Mouse (Mus musculus) erythroblast, embryonic 14.5 days (primary cell): ENCODE data around the gene Adamts16.

Experiments used
- GATA1 ChIP-seq: IDR thresholded peaks from 2 replicates; pipeline ENCODE4 v1.6.1; 2012; ENCODE audit warnings: low read length, inconsistent platforms, mixed read lengths
- TAL1 ChIP-seq: IDR thresholded peaks from 3 replicates; pipeline ENCODE4 v1.6.1; 2012; ENCODE audit warnings: low read length, inconsistent platforms, mixed read lengths

DNA sequence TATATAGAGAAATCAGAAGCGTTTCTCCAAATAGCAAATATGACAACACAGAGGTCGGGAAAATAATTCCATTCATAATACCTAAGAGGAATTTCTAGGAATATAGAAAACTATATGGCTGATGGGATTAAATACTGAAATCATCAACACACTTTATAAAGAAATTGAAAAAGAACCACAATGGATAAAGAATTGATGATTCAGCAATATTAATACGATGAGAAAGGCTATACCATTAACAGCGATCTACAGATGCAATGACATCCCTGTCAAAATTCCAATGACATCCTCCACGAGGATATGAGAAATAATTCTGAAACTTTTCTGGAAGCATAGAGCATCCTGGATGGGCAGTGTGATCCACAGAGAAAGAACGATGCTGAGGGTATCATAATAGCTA is 76.9 kb downstream of the Adamts16 start:
- TF ChIP-seq GATA1 (no peak), TAL1 (no peak)
